Mouse (Mus musculus) brain, embryonic 14.5 days (tissue): ENCODE data around the gene Adat3.

ENCODE experiments used
- CTCF ChIP-seq: fragments of 200-500 bp; IDR thresholded peaks from 2 replicates; pipeline ENCODE4 v1.5.1; 2012; ENCODE audit warnings: inconsistent platforms, mild to moderate bottlenecking, moderate library complexity, borderline replicate concordance; ENCODE audit not compliant: insufficient read depth, insufficient read length; ENCODE audit errors: extremely low read depth
- POLR2A ChIP-seq: fragments of 200-500 bp; IDR thresholded peaks from 2 replicates; pipeline ENCODE4 v1.6.1; 2012; ENCODE audit warnings: mild to moderate bottlenecking, inconsistent platforms, borderline replicate concordance; ENCODE audit not compliant: poor library complexity, insufficient read depth, insufficient read length, severe bottlenecking; ENCODE audit errors: extremely low read depth

GRCm38 (mm10) chr10:80635345-80635744, 32.7 kb downstream of the Adat3 start:
- no peak for TF ChIP-seq POLR2A
- TF ChIP-seq CTCF, result no peak
